Mouse (Mus musculus): Measurements from ENCODE around the gene Pcdh9.

The Pcdh9 gene

GRCm38 (mm10) chr14:93374181-93374580 lies 516.3 kb downstream of the Pcdh9 start:
- no peak for DNase-seq

GRCm38 (mm10) chr14:93354150-93354549 lies 536.3 kb downstream of the Pcdh9 start:
- DNase-seq = no peak

- peak; percentile 29 for DNase-seq
Measured at GRCm38 (mm10) chr14:93350906-93351305, 539.6 kb downstream of the Pcdh9 start.

- DNase-seq = no peak
Measured at GRCm38 (mm10) chr14:93349166-93349565, 541.3 kb downstream of the Pcdh9 start.

- DNase-seq = no peak
Measured at GRCm38 (mm10) chr14:93347031-93347430, 543.4 kb downstream of the Pcdh9 start.

GRCm38 (mm10) chr14:93342781-93343180 lies 547.7 kb downstream of the Pcdh9 start:
- no peak for DNase-seq

GRCm38 (mm10) chr14:93341390-93341789 lies 549.1 kb downstream of the Pcdh9 start:
- DNase-seq = no peak

- DNase-seq = no peak
Measured at GRCm38 (mm10) chr14:93329247-93329646, 561.2 kb downstream of the Pcdh9 start.

GRCm38 (mm10) chr14:93317393-93317792 lies 573.1 kb downstream of the Pcdh9 start:
- DNase-seq = no peak

GRCm38 (mm10) chr14:93288361-93288760 lies 602.1 kb downstream of the Pcdh9 start:
- no peak for DNase-seq

GRCm38 (mm10) chr14:93287642-93288041 lies 602.8 kb downstream of the Pcdh9 start:
- no peak for DNase-seq

GRCm38 (mm10) chr14:93285136-93285535 lies 605.3 kb downstream of the Pcdh9 start:
- DNase-seq = no peak

- no peak for DNase-seq
Measured at GRCm38 (mm10) chr14:93284009-93284408, 606.5 kb downstream of the Pcdh9 start.

- DNase-seq = peak; percentile 10
Measured at GRCm38 (mm10) chr14:93275661-93276060, 614.8 kb downstream of the Pcdh9 start.

- no peak for DNase-seq
Measured at GRCm38 (mm10) chr14:93274767-93275166, 615.7 kb downstream of the Pcdh9 start.

- DNase-seq = no peak
Measured at GRCm38 (mm10) chr14:93253411-93253810, 637.1 kb downstream of the Pcdh9 start.

GRCm38 (mm10) chr14:93240263-93240662 lies 650.2 kb downstream of the Pcdh9 start:
- no peak for DNase-seq

GRCm38 (mm10) chr14:93234333-93234732 lies 656.1 kb downstream of the Pcdh9 start:
- no peak for DNase-seq

GRCm38 (mm10) chr14:93233599-93233998 lies 656.9 kb downstream of the Pcdh9 start:
- no peak for DNase-seq

GRCm38 (mm10) chr14:93214846-93215245 lies 675.6 kb downstream of the Pcdh9 start:
- peak; percentile 64 for DNase-seq

GRCm38 (mm10) chr14:93199791-93200190 lies 690.7 kb downstream of the Pcdh9 start:
- DNase-seq = no peak

- DNase-seq = no peak
Measured at GRCm38 (mm10) chr14:93182606-93183491, 707.6 kb downstream of the Pcdh9 start.

GRCm38 (mm10) chr14:93169201-93169600 lies 721.3 kb downstream of the Pcdh9 start:
- no peak for DNase-seq

- no peak for DNase-seq
Measured at GRCm38 (mm10) chr14:93168367-93168766, 722.1 kb downstream of the Pcdh9 start.

- no peak for DNase-seq
Measured at GRCm38 (mm10) chr14:93143414-93143813, 747.1 kb downstream of the Pcdh9 start.
